Mouse (Mus musculus) midbrain, embryonic 10.5 days (tissue): Measurements from ENCODE around the gene Mpped2. TPM values are rescaled to one million over a fixed set of nuclear protein-coding genes. Genes with fewer than 3 reads are reported as not detected.

ENCODE experiments used
- DNase-seq: peaks from one replicate; pipeline ENCODE4 v3.0.0-alpha.2; 2017; ENCODE audit warnings: low spot score
- H3K27ac ChIP-seq: fragments of 300-500 bp; sonication (generic); replicated peaks from 2 replicates; pipeline ENCODE4 v1.5.1; 2016; ENCODE audit warnings: mild to moderate bottlenecking
- H3K27me3 ChIP-seq: fragments of 300-500 bp; sonication (generic); 2 replicates; pipeline ENCODE4 v1.6.1; 2016; ENCODE audit warnings: low read depth, mild to moderate bottlenecking; ENCODE audit not compliant: poor library complexity, severe bottlenecking
- H3K36me3 ChIP-seq: fragments of 300-500 bp; sonication (generic); 2 replicates; pipeline ENCODE4 v1.6.1; 2016; ENCODE audit warnings: mild to moderate bottlenecking, moderate library complexity
- H3K4me1 ChIP-seq: fragments of 300-500 bp; sonication (generic); 2 replicates; pipeline ENCODE4 v1.6.1; 2016
- H3K4me3 ChIP-seq: fragments of 300-500 bp; sonication (generic); 2 replicates; pipeline ENCODE4 v1.5.1; 2016; ENCODE audit warnings: mild to moderate bottlenecking, moderate library complexity
- H3K9me3 ChIP-seq: fragments of 300-500 bp; sonication (generic); replicated peaks from 2 replicates; pipeline ENCODE4 v1.6.1; 2016; ENCODE audit warnings: mild to moderate bottlenecking
- WGBS: fragments of 180-500 bp; shearing (Covaris S2); methylation state at CpG from one replicate; pipeline ENCODE4 v1.1.7; 2016; 5-methylcytosine and 5-hydroxymethylcytosine counted together
- polyA plus RNA-seq: library from polyadenylated mRNA; unstranded; fragments of >200 nt; fragmentation: Nextera tagmentation; extraction: Ambion mirVana; gene quantifications from 2 replicates; pipeline ENCODE4 v1.2.1, GENCODE M21; 2016

Mpped2 gene
- polyA plus RNA-seq, 1 experiment from 2014 or later, result 29.8 TPM

DNA sequence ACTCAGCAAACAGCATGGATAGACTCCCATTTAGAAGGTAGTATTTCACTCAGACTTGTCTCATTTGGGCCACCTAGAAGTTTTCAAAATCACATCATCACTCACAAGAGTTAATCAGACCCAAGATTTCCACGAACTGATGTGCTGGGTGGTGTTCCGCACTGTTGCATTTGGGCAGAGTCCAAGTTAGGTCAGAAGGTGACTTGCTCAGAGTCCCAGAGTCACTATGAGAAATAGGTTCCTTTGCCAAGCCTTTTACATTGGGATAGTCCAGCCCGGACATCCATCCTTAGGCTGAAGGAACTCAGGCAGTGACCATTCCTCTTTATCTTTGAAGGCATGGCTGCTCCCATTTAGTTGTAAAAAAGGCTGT is 97.2 kb downstream of the Mpped2 start:
- Histone ChIP-seq H3K36me3 (0 out of 2 replicates have a peak, but pooled peaks cover under 1% of the 10 kb centered on the region), H3K4me3 (no peak overlapping the region), H3K9me3 (no peaks in the 10 kb centered on the region), H3K4me1 (peaks cover 42% of the 10 kb centered on the region), H3K27me3 (peaks cover 4% of the 10 kb centered on the region; the same call in 1 of the 2 replicates), H3K27ac (no peak overlapping the region)
- no peak for DNase-seq
- WGBS, result 49% methylated on average over 3 of the region's 3 CpGs

DNA sequence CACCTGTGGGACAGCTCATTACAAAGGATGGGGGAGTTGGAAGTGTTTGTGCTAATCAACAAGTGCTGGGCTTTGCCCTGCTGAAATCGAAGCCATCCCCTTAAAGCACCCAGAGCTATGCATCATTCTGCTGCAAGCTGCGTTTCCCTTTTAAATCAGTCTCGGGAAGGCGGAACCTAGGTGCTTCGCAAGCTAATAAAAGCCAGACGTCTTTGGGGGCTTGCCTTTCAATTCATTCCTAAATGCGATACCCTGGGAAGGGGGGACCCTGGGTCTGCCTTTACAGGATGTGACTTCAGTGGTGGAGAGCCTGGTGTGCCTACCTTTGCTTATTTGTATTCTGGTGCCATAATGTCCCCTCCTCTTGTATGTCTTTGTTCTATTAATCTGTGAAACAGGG is 103.2 kb downstream of the Mpped2 start:
- H3K36me3 ChIP-seq, result no peaks in the 10 kb centered on the region
- DNase-seq, result no peak
- peaks cover 15% of the 10 kb centered on the region; the same call in 1 of the 2 replicates for H3K27me3 ChIP-seq
- WGBS, result 19% methylated on average over 7 of the region's 7 CpGs
- no peak overlapping the region for H3K4me3 ChIP-seq
- peaks cover 41% of the 10 kb centered on the region for H3K4me1 ChIP-seq
- H3K9me3 ChIP-seq, result no peaks in the 10 kb centered on the region
- H3K27ac ChIP-seq, result no peak overlapping the region

DNA sequence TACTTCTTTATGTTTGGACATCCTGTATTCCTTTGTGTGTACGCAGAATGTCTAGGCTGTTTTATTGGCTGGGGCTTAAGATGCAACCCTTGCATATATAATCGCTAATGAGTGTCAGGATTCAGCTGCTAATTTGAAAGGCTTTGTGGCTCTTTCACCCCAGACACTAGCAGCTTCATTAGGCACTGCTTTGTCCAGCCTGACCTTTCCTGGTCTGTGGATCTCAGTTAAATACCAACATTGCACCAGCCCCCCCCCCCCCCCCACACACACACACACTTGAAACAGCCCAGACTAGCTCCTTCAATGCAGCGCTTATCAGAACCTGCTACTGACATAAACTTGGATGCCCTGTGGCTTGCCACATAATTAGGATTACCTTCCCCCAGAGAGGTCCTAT is 104.8 kb downstream of the Mpped2 start:
- H3K36me3 ChIP-seq, result no peaks in the 10 kb centered on the region
- no peak overlapping the region for H3K4me3 ChIP-seq
- H3K4me1 ChIP-seq, result peaks cover 41% of the 10 kb centered on the region
- H3K9me3 ChIP-seq, result 0 out of 2 replicates have a peak, but pooled peaks cover 3% of the 10 kb centered on the region
- no peak overlapping the region for H3K27ac ChIP-seq
- peak; percentile 31 for DNase-seq
- 18% methylated on average over 3 of the region's 3 CpGs for WGBS
- H3K27me3 ChIP-seq, result peaks cover 15% of the 10 kb centered on the region; the same call in 1 of the 2 replicates

DNA sequence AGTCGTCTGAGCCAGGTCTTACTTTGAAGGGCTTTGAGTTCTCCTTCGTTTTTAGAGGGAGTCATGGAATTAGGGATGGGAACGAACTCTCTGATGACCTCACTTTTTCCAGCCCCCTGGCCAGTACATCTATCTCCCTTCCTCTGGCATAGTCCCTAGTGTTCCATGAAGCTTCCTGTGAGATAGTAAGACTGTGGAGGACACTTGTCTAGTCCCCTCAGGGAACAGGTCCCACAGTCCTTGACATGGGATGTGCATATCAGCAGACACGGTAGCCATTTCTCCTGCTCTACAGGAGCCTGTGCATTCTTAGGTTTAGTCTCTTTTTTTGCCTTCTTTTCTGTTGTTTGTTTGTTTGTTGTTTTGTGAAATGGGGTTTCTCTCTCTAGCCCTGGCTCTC is 105.8 kb downstream of the Mpped2 start:
- H3K4me1 ChIP-seq, result peaks cover 41% of the 10 kb centered on the region
- no peak overlapping the region for H3K27ac ChIP-seq

DNA sequence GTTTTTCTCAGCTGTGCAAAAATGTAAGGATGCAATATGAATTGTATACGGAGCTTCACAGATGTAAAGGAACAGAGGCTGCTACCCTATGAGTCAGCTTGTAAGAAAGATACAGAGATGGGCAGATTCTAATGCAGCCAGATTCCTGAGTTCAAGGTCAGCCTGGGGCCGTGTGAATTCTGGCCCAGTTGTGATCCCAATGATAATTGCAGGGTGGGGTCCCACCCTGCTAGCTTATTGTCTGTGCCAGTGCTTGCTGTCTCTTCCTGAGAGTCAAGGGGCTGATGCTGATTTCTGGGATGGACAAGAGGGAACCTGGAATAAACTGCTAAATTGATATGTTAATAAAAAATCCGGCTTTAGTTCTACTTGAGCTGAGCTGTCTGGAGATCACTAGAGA is 122.8 kb downstream of the Mpped2 start:
- H3K36me3 ChIP-seq, result 0 out of 2 replicates have a peak, but pooled peaks cover 3% of the 10 kb centered on the region
- no peaks in the 10 kb centered on the region for H3K27me3 ChIP-seq
- H3K9me3 ChIP-seq, result no peaks in the 10 kb centered on the region; the same call in 1 of the 2 replicates
- 94% methylated on average over 3 of the region's 3 CpGs for WGBS
- no peak overlapping the region for H3K27ac ChIP-seq
- DNase-seq, result no peak
- H3K4me1 ChIP-seq, result peaks cover 4% of the 10 kb centered on the region; the same call in 1 of the 2 replicates
- H3K4me3 ChIP-seq, result no peak overlapping the region

More for the DNA sequence above, 105.8 kb downstream of the Mpped2 start:
- DNase-seq, result no peak
- Histone ChIP-seq H3K9me3 (0 out of 2 replicates have a peak, but pooled peaks cover 4% of the 10 kb centered on the region), H3K27me3 (peaks cover 15% of the 10 kb centered on the region; the same call in 1 of the 2 replicates), H3K4me3 (no peak overlapping the region), H3K36me3 (no peaks in the 10 kb centered on the region)
- 49% methylated on average over 4 of the region's 4 CpGs for WGBS

DNA sequence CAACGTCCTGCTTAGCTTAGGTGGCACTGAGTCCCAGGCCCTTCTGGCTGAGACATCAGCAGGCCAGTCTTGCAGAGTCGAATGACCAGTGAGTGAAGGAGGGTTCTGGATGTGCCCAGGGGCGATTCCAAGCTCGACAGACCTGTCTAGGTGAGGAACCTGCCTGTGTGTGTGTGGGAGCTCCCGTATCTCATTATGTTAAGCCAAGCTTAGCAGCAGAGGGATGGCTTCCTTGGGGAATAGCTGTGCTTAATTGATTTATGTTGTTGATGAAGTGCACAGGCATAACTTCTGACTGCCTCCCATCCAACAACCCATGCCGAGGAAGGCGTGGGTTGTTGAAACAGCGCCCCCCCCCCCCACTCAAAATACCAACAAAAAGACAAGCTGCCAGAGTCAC is 128.2 kb downstream of the Mpped2 start:
- no peak for DNase-seq
- no peak overlapping the region for H3K4me3 ChIP-seq
- H3K27me3 ChIP-seq, result no peaks in the 10 kb centered on the region; the same call in 1 of the 2 replicates
- peaks cover 27% of the 10 kb centered on the region for H3K4me1 ChIP-seq
- WGBS, result 73% methylated on average over 8 of the region's 8 CpGs
- no peak overlapping the region for H3K27ac ChIP-seq
- no peaks in the 10 kb centered on the region for H3K9me3 ChIP-seq
- no peaks in the 10 kb centered on the region for H3K36me3 ChIP-seq

DNA sequence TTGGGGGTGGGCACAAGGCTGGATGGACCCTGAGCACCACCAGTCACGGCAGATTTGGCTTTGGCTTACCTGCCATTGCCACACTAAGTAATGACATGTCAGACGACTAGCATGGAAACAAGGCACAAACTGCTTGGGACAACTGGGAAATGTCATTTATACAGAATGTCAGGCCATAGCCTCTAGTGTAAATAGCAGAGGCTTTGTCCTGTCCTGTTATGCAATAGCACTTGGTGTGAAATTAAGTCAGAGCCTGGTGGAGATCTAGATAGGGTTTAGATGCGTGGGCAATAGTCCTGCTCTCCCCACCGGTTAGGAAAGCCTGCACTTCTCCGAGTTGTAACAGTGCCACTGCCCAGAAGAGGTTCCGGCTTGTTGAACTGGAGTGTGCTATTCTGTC is 128.8 kb downstream of the Mpped2 start:
- Histone ChIP-seq H3K4me3 (no peak overlapping the region), H3K9me3 (no peaks in the 10 kb centered on the region), H3K36me3 (no peaks in the 10 kb centered on the region), H3K4me1 (peaks cover 27% of the 10 kb centered on the region), H3K27me3 (no peaks in the 10 kb centered on the region; the same call in 1 of the 2 replicates), H3K27ac (no peak overlapping the region)
- no peak for DNase-seq
- 46% methylated on average over 6 of the region's 6 CpGs for WGBS

DNA sequence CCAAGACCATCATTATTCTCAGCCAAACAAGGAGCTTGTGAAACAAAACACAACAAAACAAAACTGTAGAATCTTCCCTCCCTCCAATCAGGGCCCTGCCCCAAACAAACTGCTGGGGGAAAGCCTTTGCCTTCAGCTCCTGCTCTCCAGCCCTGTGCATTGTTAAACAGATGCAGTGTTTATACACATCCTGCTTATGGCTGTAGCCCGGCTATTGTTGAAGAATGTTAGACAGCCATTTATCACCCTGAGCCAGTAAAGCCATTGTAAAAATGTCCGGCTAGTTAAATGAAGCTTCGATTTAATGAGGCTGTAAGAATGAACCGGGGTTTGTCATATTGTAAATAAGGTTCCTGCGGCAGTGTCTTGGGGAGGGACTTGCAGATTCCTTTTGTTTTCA is 129.5 kb downstream of the Mpped2 start:
- Histone ChIP-seq H3K27ac (no peak overlapping the region), H3K4me3 (no peak overlapping the region), H3K4me1 (peaks cover 27% of the 10 kb centered on the region), H3K27me3 (no peaks in the 10 kb centered on the region; the same call in 1 of the 2 replicates), H3K36me3 (no peaks in the 10 kb centered on the region), H3K9me3 (no peaks in the 10 kb centered on the region)
- DNase-seq, result no peak
- WGBS, result 15% methylated on average over 5 of the region's 5 CpGs

DNA sequence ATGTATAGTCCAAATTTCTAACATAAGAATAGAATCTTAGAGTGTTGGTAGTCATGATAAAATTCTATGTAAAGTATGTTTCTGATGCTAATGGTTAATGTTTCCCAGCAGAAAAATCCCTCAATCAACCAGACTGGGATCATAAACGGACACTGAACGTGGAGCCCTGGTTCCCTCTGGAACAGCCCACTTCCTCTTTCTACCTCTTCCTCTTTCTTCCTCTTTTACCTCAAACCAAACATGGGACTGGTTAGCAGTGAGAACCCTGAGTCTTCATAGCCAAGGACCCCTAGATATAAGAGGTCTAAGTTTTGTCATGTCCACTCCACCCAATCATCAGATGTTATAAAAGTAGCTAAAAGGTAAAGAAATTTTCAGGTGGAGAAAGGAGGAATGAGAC is 132.4 kb downstream of the Mpped2 start:
- Histone ChIP-seq H3K4me1 (peaks cover 40% of the 10 kb centered on the region), H3K27ac (no peak overlapping the region), H3K4me3 (no peak overlapping the region), H3K27me3 (no peaks in the 10 kb centered on the region; the same call in 1 of the 2 replicates), H3K36me3 (no peaks in the 10 kb centered on the region), H3K9me3 (no peaks in the 10 kb centered on the region)
- WGBS, result 82% methylated on average over 2 of the region's 2 CpGs
- no peak for DNase-seq

DNA sequence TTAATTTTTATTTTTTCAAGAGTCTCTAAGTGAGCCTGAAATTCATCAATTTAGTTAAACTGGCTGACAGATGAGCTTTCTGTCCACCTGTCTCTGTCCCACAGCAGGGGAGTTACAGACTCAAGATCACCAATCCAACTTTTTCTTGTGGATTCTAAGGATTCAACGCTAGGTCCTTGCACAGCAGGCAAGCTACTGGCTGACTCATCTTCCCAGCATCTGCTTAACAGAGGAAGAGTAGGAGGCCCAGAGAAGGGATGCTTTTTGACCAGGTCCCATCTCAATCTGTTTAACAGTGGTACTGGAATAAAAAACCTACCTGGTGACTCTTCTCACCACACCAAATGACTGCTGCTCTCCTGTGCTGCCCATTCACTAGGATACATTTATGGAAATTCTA is 133.0 kb downstream of the Mpped2 start:
- DNase-seq, result no peak
- 83% methylated on average over 1 of the region's 1 CpGs for WGBS
- no peaks in the 10 kb centered on the region; the same call in 1 of the 2 replicates for H3K27me3 ChIP-seq

DNA sequence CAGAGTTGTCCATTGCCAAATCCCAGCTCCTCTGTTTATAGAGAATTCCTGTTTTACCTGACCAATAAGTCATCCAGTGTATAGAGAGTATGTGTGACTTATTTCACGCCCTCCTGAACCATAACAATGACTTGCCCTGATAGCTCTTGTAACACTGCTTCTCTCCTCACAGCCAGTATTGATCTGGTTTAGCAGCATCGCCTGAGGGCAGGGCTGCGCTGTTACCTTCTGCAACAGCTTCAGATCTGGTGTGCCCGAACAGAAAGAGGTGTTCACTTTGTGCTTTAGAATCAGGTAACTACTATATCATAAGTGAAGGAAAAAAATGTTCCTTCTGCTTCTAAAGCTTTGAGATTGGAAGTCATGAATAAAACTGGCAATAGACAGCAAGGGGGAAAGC is 133.7 kb downstream of the Mpped2 start:
- no peak for DNase-seq
- 72% methylated on average over 4 of the region's 4 CpGs for WGBS
- no peaks in the 10 kb centered on the region; the same call in 1 of the 2 replicates for H3K27me3 ChIP-seq

More for the DNA sequence above, 133.0 kb downstream of the Mpped2 start:
- no peaks in the 10 kb centered on the region for H3K9me3 ChIP-seq
- no peak overlapping the region for H3K4me3 ChIP-seq
- H3K4me1 ChIP-seq, result peaks cover 40% of the 10 kb centered on the region
- no peaks in the 10 kb centered on the region for H3K36me3 ChIP-seq
- H3K27ac ChIP-seq, result no peak overlapping the region

DNA sequence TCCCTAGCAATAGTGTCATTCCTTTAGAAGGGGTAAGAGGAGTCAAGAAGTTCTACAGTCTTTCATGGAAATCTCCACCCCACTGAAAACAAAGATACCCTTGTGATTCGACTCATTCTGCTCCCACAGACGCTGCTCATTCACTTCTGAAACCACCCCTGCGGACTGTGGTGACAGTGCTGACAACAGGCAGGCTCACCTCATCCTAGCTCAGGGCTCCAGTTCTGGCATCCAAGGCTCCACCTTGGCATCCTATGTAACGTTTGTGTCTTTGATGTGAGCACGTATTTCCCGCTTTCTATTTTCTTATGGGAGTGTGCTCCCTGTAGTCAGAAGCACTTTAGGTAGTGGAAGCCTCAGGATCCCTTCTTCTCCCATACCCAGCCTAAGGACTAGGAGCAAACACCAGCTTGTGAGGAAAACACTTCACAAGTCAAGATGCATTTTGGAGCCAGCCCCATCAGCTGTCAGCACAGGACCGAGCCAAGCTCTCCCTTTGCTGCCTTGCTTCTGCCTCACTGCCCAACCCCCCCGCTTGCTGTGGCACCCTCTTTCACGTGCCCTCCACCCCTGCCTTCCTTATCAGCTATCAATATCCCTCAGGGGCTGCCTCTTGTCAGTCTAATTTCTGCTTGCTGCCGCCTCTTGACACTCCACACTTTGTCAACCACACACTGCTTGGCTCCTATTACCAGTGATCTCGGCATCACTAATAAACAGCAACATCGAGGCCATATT is 135.7 kb downstream of the Mpped2 start:
- H3K9me3 ChIP-seq, result no peaks in the 10 kb centered on the region
- H3K4me1 ChIP-seq, result peaks cover 20% of the 10 kb centered on the region
- H3K36me3 ChIP-seq, result no peaks in the 10 kb centered on the region
- H3K4me3 ChIP-seq, result no peak overlapping the region
- DNase-seq, result no peak
- H3K27ac ChIP-seq, result no peak overlapping the region
- WGBS, result 78% methylated on average over 12 of the region's 12 CpGs
- H3K27me3 ChIP-seq, result no peaks in the 10 kb centered on the region; the same call in 1 of the 2 replicates

More for the DNA sequence above, 133.7 kb downstream of the Mpped2 start:
- Histone ChIP-seq H3K36me3 (no peaks in the 10 kb centered on the region), H3K27ac (no peak overlapping the region), H3K9me3 (no peaks in the 10 kb centered on the region), H3K4me3 (no peak overlapping the region), H3K4me1 (peaks cover 33% of the 10 kb centered on the region)

DNA sequence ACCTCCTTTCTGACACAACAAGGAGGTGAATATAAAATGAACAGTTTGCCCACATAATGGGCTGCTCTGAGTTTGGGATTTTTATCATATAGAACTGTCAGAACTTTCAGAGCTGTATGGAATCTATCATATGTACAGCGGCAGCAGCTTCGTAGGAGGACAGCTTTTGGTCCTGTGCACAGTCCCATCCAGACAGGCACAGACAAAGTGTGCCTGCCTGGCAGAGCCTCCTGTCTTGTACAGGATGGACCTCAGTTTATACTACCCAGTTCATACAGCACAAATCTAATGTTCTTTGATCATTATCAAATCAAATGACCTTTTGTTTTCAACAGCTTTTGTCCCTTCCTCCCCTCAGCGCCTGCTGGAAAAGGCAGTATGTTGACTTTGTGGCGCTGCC is 136.4 kb downstream of the Mpped2 start:
- no peak for DNase-seq
- Histone ChIP-seq H3K4me3 (no peak overlapping the region), H3K36me3 (no peaks in the 10 kb centered on the region), H3K27ac (no peak overlapping the region), H3K27me3 (no peaks in the 10 kb centered on the region; the same call in 1 of the 2 replicates), H3K4me1 (peaks cover 20% of the 10 kb centered on the region), H3K9me3 (no peaks in the 10 kb centered on the region)
- 80% methylated on average over 4 of the region's 4 CpGs for WGBS
